Mouse (Mus musculus): ENCODE data around the gene Slc26a6.

Gene Slc26a6

GRCm38 (mm10) chr9:108852976-108853375 lies at the start of gene Slc26a6:
Gene Slc26a6, plus strand, starts transcription at chr9:108853283.
- DNase-seq: no peak

GRCm38 (mm10) chr9:108805768-108806167 lies 47.3 kb upstream of the Slc26a6 start:
- no peak for DNase-seq

- DNase-seq: no peak
These were observed 46.7 kb upstream of the Slc26a6 start for GRCm38 (mm10) chr9:108806379-108806778.

GRCm38 (mm10) chr9:108806831-108807230 lies 46.3 kb upstream of the Slc26a6 start:
- no peak for DNase-seq

- DNase-seq: no peak
These were observed 45.4 kb upstream of the Slc26a6 start for GRCm38 (mm10) chr9:108807674-108808073.

- peak; percentile 98 for DNase-seq
These were observed 44.9 kb upstream of the Slc26a6 start, which contains the start of gene Nckipsd for GRCm38 (mm10) chr9:108808163-108808665. Gene Nckipsd, plus strand, starts transcription at chr9:108808368.

- peak; percentile 62 for DNase-seq
These were observed 43.9 kb upstream of the Slc26a6 start for GRCm38 (mm10) chr9:108809188-108809587.

- DNase-seq: no peak
These were observed 43.4 kb upstream of the Slc26a6 start for GRCm38 (mm10) chr9:108809723-108810122.

- DNase-seq: no peak
These were observed 42.6 kb upstream of the Slc26a6 start for GRCm38 (mm10) chr9:108810516-108810915.

GRCm38 (mm10) chr9:108815557-108815956 lies 37.5 kb upstream of the Slc26a6 start:
- DNase-seq: no peak

GRCm38 (mm10) chr9:108819495-108819894 lies 33.6 kb upstream of the Slc26a6 start:
- DNase-seq: peak; percentile 80

- no peak for DNase-seq
These were observed 33.0 kb upstream of the Slc26a6 start for GRCm38 (mm10) chr9:108820077-108820476.

- DNase-seq: no peak
These were observed 28.9 kb upstream of the Slc26a6 start for GRCm38 (mm10) chr9:108824144-108824685.

- no peak for DNase-seq
These were observed 28.2 kb upstream of the Slc26a6 start for GRCm38 (mm10) chr9:108824755-108825413.

- DNase-seq: peak; percentile 78
These were observed 27.0 kb upstream of the Slc26a6 start, which contains the start of gene Celsr3 for GRCm38 (mm10) chr9:108825820-108826699. Gene Celsr3, plus strand, starts transcription at chr9:108826320.

GRCm38 (mm10) chr9:108826700-108827340 lies 26.3 kb upstream of the Slc26a6 start:
- DNase-seq: peak; percentile 86

GRCm38 (mm10) chr9:108827454-108827853 lies 25.6 kb upstream of the Slc26a6 start:
- no peak for DNase-seq

- DNase-seq: no peak
These were observed 25.2 kb upstream of the Slc26a6 start for GRCm38 (mm10) chr9:108827906-108828305.

GRCm38 (mm10) chr9:108831637-108832036 lies 21.4 kb upstream of the Slc26a6 start:
- DNase-seq: no peak

GRCm38 (mm10) chr9:108832390-108833108 lies 20.5 kb upstream of the Slc26a6 start:
- DNase-seq: peak; percentile 96

- peak; percentile 82 for DNase-seq
These were observed 10.1 kb upstream of the Slc26a6 start for GRCm38 (mm10) chr9:108842989-108843388.

- DNase-seq: no peak
These were observed 7.7 kb upstream of the Slc26a6 start for GRCm38 (mm10) chr9:108845390-108845789.

Data from kidney, postnatal 10 days (tissue).